Mouse (Mus musculus) cerebellum, adult 2 months (tissue): ENCODE measurements around the gene Cry2. TPM values are rescaled to one million over a fixed set of nuclear protein-coding genes. Genes with fewer than 3 reads are reported as not detected.
A peak's percentile ranks its signal among the peaks of the same experiment; 100 is the strongest.

Source experiments
- DNase-seq, 2 experiments: peaks; one replicate each; pipeline ENCODE4 v3.0.0; 2021
- H3K27ac ChIP-seq: fragments of 200-500 bp; 2 replicates; pipeline ENCODE4 v1.5.1; 2012; ENCODE audit warnings: low read length, control low read depth, inconsistent platforms; ENCODE audit not compliant: insufficient read depth
- H3K27me3 ChIP-seq: fragments of 200-500 bp; 2 replicates; pipeline ENCODE4 v1.6.1; 2012; ENCODE audit warnings: inconsistent platforms, mild to moderate bottlenecking, low read length, moderate library complexity; ENCODE audit not compliant: control insufficient read depth, insufficient read depth
- H3K4me1 ChIP-seq: fragments of 200-500 bp; 2 replicates; pipeline ENCODE4 v1.6.1; 2011; ENCODE audit warnings: low read length; ENCODE audit not compliant: control insufficient read depth, insufficient read depth
- H3K4me3 ChIP-seq: fragments of 200-500 bp; replicated peaks from 2 replicates; pipeline ENCODE3; 2011; ENCODE audit warnings: mild to moderate bottlenecking, low read depth, low read length, control low read depth; ENCODE audit not compliant: insufficient read depth
- CTCF ChIP-seq: fragments of 200-500 bp; IDR thresholded peaks from 2 replicates; pipeline ENCODE4 v1.5.1; 2011; ENCODE audit warnings: low read depth, mild to moderate bottlenecking, control low read depth, low read length, moderate library complexity, borderline replicate concordance; ENCODE audit not compliant: insufficient read depth
- POLR2A ChIP-seq: fragments of 200-500 bp; IDR thresholded peaks from 2 replicates; pipeline ENCODE4 v1.6.1; 2011; ENCODE audit warnings: low read length, control low read depth, borderline replicate concordance; ENCODE audit not compliant: insufficient read depth
- WGBS: fragments of 180-500 bp; shearing (Covaris S2); methylation state at CpG from one replicate; pipeline ENCODE4 v1.1.7; 2018; 5-methylcytosine and 5-hydroxymethylcytosine counted together
- polyA plus RNA-seq: library from polyadenylated mRNA; depleted of rRNA; stranded (reverse); fragments of >200 nt; gene quantifications from 2 replicates; pipeline ENCODE4 v1.2.3, GENCODE M21; 2012

The Cry2 gene
- polyA plus RNA-seq, 1 experiment = 81.8 TPM

GRCm38 (mm10) chr2:92471886-92472670 lies 38.2 kb upstream of the Cry2 start:
- no peak overlapping the region for H3K27ac ChIP-seq
- H3K4me1 ChIP-seq = no peaks in the 10 kb centered on the region
- no peak overlapping the region for H3K4me3 ChIP-seq
- DNase-seq = no peak
- H3K27me3 ChIP-seq = no peaks in the 10 kb centered on the region
- no peak for TF ChIP-seq CTCF
- no peak for TF ChIP-seq POLR2A
- 82% methylated on average over 12 of the region's 12 CpGs for WGBS

GRCm38 (mm10) chr2:92464690-92465089 lies 30.8 kb upstream of the Cry2 start:
- TF ChIP-seq POLR2A = no peak
- no peak for TF ChIP-seq CTCF
- H3K4me1 ChIP-seq = no peaks in the 10 kb centered on the region
- H3K27ac ChIP-seq = no peak overlapping the region
- DNase-seq = no peak
- H3K4me3 ChIP-seq = no peak overlapping the region
- 78% methylated on average over 3 of the region's 3 CpGs for WGBS
- H3K27me3 ChIP-seq = no peaks in the 10 kb centered on the region

- 95% methylated on average over 1 of the region's 1 CpGs for WGBS
- no peak for DNase-seq
- TF ChIP-seq POLR2A (no peak), CTCF (no peak)
- H3K27me3 ChIP-seq = no peaks in the 10 kb centered on the region
- H3K27ac ChIP-seq = no peak overlapping the region
- H3K4me3 ChIP-seq = no peak overlapping the region
- peaks cover 11% of the 10 kb centered on the region; the same call in 1 of the 2 replicates for H3K4me1 ChIP-seq
These were observed 27.4 kb upstream of the Cry2 start for GRCm38 (mm10) chr2:92461215-92461614.

GRCm38 (mm10) chr2:92459921-92460707 lies 26.3 kb upstream of the Cry2 start, which contains the start of gene Slc35c1:
TSS of gene Slc35c1 (minus strand) at chr2:92460538.
- peak within 1 kb of the TSS; percentile 69 for H3K4me3 ChIP-seq
- H3K27ac ChIP-seq = peak within 1 kb of the TSS; percentile 39
- TF ChIP-seq POLR2A = 0 out of 2 replicates have a peak, but pooled peaks have one; percentile 26
- TF ChIP-seq CTCF = no peak
- WGBS = 2% methylated on average over 34 of the region's 34 CpGs
- H3K4me1 ChIP-seq = peaks cover 14% of the 10 kb centered on the region; the same call in 1 of the 2 replicates
- no peaks in the 10 kb centered on the region for H3K27me3 ChIP-seq
- peak; percentile 52 to 63 for DNase-seq

GRCm38 (mm10) chr2:92459141-92459920 lies 25.5 kb upstream of the Cry2 start:
- Histone ChIP-seq H3K4me3 (peak overlapping the region; percentile 69), H3K4me1 (peaks cover 14% of the 10 kb centered on the region; the same call in 1 of the 2 replicates), H3K27me3 (no peaks in the 10 kb centered on the region), H3K27ac (peak overlapping the region; percentile 39; the same call in 1 of the 2 replicates)
- WGBS = under 1% methylated on average over 55 of the region's 55 CpGs
- DNase-seq = peak; percentile 85 to 87
- TF ChIP-seq CTCF (no peak), POLR2A (peak; percentile 75)

GRCm38 (mm10) chr2:92458481-92458880 lies 24.6 kb upstream of the Cry2 start:
- Histone ChIP-seq H3K4me3 (peak overlapping the region; percentile 69), H3K4me1 (peaks cover 14% of the 10 kb centered on the region; the same call in 1 of the 2 replicates), H3K27ac (no peak overlapping the region), H3K27me3 (no peaks in the 10 kb centered on the region)
- WGBS = 73% methylated on average over 13 of the region's 13 CpGs
- no peak for TF ChIP-seq POLR2A
- TF ChIP-seq CTCF = no peak
- DNase-seq = no peak

GRCm38 (mm10) chr2:92456970-92457530 lies 23.2 kb upstream of the Cry2 start:
- Histone ChIP-seq H3K27ac (no peak overlapping the region), H3K4me3 (peak overlapping the region; percentile 9), H3K27me3 (no peaks in the 10 kb centered on the region), H3K4me1 (peaks cover 14% of the 10 kb centered on the region; the same call in 1 of the 2 replicates)
- DNase-seq = peak in 1 of 2 experiments; percentile 37
- WGBS = 30% methylated on average over 8 of the region's 8 CpGs
- TF ChIP-seq CTCF = no peak
- no peak for TF ChIP-seq POLR2A
